In the genomic region with DNA sequence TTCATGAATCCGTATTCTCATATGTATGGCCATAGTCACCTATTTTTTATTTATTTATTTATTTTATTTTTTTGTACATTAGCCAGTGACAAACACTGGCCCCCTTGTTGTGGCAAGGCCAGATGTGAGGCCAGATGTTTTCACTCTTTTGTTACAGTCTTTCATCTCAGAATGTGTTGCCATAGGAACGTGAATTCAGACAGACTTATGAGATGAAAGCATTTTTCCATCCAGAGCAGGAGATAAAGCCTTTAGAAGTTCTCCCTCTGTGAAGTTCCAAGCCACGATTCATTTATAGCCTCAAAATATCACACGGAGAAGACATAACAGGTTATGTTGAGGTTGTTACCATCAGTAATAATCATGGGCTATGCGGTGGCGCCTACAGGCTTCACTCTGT, we compare ENCODE assay signal across 22 mouse cellular contexts.
DNase-seq lines count a peak whose midpoint lies in the region; ATAC-seq lines count a peak whose summit lies in the region.
"Had no signal": no experiment of that assay in that cellular context is flagged by ENCODE, and none has a peak within 500 bp of the region (broad histone marks: within the 10 kb centered on the region; RNA-seq: fewer than 3 reads in every experiment).

No protein-coding gene starts in this region.

- no peak overlapping the region for H3K27ac ChIP-seq in forebrain, embryonic 13.5 days
- H3K27ac ChIP-seq in forebrain, embryonic 10.5 days: no peak overlapping the region
- H3K27ac ChIP-seq: embryonic facial prominence, embryonic 10.5 days; gastrocnemius, adult 2 months; heart, embryonic 13.5 days; hindbrain, embryonic 15.5 days had no signal

- ATAC-seq in forebrain, embryonic 13.5 days: 0 out of 2 replicates have a peak, but pooled peaks have one; percentile 19
- ATAC-seq in granulocyte monocyte progenitor cell, adult 5-6 weeks (replicated peaks; ENCODE audit: poor library complexity, severe bottlenecking): no peak
- ATAC-seq: activated CD4-positive, CD25-positive, alpha-beta regulatory T cell, adult 4 months; forebrain, postnatal 0 days; inflammation-experienced regulatory T-cells, adult 6 months; Patski had no signal

- no peaks in the 10 kb centered on the region for H3K27me3 ChIP-seq in forebrain, embryonic 13.5 days
- no peaks in the 10 kb centered on the region for H3K27me3 ChIP-seq in forebrain, embryonic 10.5 days (ENCODE audit: poor library complexity, severe bottlenecking)
- H3K27me3 ChIP-seq: CH12.LX; heart, embryonic 13.5 days; hindbrain, embryonic 15.5 days; Patski had no signal

- no peaks in the 10 kb centered on the region for H3K36me3 ChIP-seq in forebrain, embryonic 13.5 days (ENCODE audit: poor library complexity, severe bottlenecking)
- no peaks in the 10 kb centered on the region for H3K36me3 ChIP-seq in forebrain, embryonic 10.5 days (replicated peaks)
- H3K36me3 ChIP-seq: embryonic facial prominence, embryonic 10.5 days; heart, embryonic 13.5 days; hindbrain, embryonic 15.5 days had no signal

- no peak overlapping the region for H3K4me3 ChIP-seq in forebrain, embryonic 13.5 days
- no peak overlapping the region for H3K4me3 ChIP-seq in forebrain, embryonic 10.5 days
- H3K4me3 ChIP-seq: embryonic facial prominence, embryonic 10.5 days; gastrocnemius, adult 2 months; heart, embryonic 13.5 days; hindbrain, embryonic 15.5 days had no signal

- WGBS in forebrain, embryonic 13.5 days: 80% methylated on average over 6 of the region's 6 CpGs
- WGBS in forebrain, embryonic 10.5 days: 87% methylated on average over 6 of the region's 6 CpGs

- DNase-seq in forebrain, embryonic 10.5 days (ENCODE audit: extremely low spot score, low spot score): no peak
- DNase-seq in lung, postnatal 10 days: peak; percentile 1
- DNase-seq in lung, postnatal 14 days: no peak
- DNase-seq in brain, adult 2 months (ENCODE audit: low read depth, low spot score): peak; percentile 21
- DNase-seq in forelimb bud, embryonic 11.5 days (ENCODE audit: low read depth, low spot score): peak; percentile 63
- DNase-seq: adrenal gland, postnatal 14 days; cerebellum, adult 2 months; cerebellum, postnatal 10 days; forebrain, postnatal 0 days; gastrocnemius, adult 2 months; gastrocnemius, postnatal 25 days; heart, adult 11 months; heart, postnatal 36 days had no signal

- H3K9me3 ChIP-seq in forebrain, embryonic 13.5 days (replicated peaks): no peaks in the 10 kb centered on the region
- H3K9me3 ChIP-seq in forebrain, embryonic 10.5 days: no peaks in the 10 kb centered on the region
- H3K9me3 ChIP-seq: embryonic facial prominence, embryonic 10.5 days; heart, embryonic 13.5 days; hindbrain, embryonic 15.5 days had no signal

- no peak overlapping the region for H3K4me2 ChIP-seq in forebrain, embryonic 13.5 days
- H3K4me2 ChIP-seq: heart, embryonic 13.5 days; hindbrain, embryonic 15.5 days had no signal

- no peaks in the 10 kb centered on the region for H3K4me1 ChIP-seq in forebrain, embryonic 13.5 days
- no peaks in the 10 kb centered on the region for H3K4me1 ChIP-seq in forebrain, embryonic 10.5 days
- H3K4me1 ChIP-seq: hindbrain, embryonic 15.5 days had no signal

- H3K9ac ChIP-seq in forebrain, embryonic 13.5 days: no peak overlapping the region
- H3K9ac ChIP-seq: forebrain, postnatal 0 days; heart, embryonic 13.5 days; hindbrain, embryonic 15.5 days had no signal

Comparison
In these comparisons a context has a peak if more than half of its experiments do, and no peak if none do; other contexts are left out.
1. DNase-seq: peak in lung, postnatal 10 days (single experiment), brain, adult 2 months (single experiment) and forelimb bud, embryonic 11.5 days (single experiment); none in forebrain, embryonic 10.5 days (single experiment) and lung, postnatal 14 days (single experiment).